Mouse (Mus musculus) kidney, embryonic 16.5 days (tissue): ENCODE measurements at regions not wholly inside any gene's neighbourhood (a gene's known extent, or its start where the extent isn't known, plus 50 kb on each side); places are given as distances from the start of the nearest gene placed in this dataset.
A peak's percentile ranks its signal among the peaks of the same experiment; 100 is the strongest.

Experiments
- ATAC-seq: fragments of 200-750 bp; cut with Nextera tagmentation; 2 replicates; pipeline ENCODE4 v1.8.0; 2017; ENCODE audit warnings: moderate TSS enrichment; ENCODE audit not compliant: low FRiP score, low TSS enrichment
- H3K27ac ChIP-seq: fragments of 300-500 bp; sonication (generic); 2 replicates; pipeline ENCODE4 v1.5.1; 2014; ENCODE audit warnings: low read length
- H3K27me3 ChIP-seq: fragments of 300-500 bp; sonication (generic); 2 replicates; pipeline ENCODE4 v1.6.1; 2014; ENCODE audit warnings: low read length, control low read depth, mixed read lengths; ENCODE audit not compliant: insufficient read depth
- H3K36me3 ChIP-seq: fragments of 300-500 bp; sonication (generic); 2 replicates; pipeline ENCODE4 v1.6.1; 2014; ENCODE audit warnings: low read length, control low read depth, mixed read lengths; ENCODE audit not compliant: insufficient read depth
- H3K4me1 ChIP-seq: fragments of 300-500 bp; sonication (generic); 2 replicates; pipeline ENCODE4 v1.6.1; 2014; ENCODE audit warnings: low read length, control low read depth, mixed read lengths; ENCODE audit not compliant: insufficient read depth
- H3K4me2 ChIP-seq: fragments of 300-500 bp; sonication (generic); replicated peaks from 2 replicates; pipeline ENCODE4 v1.6.1; 2014; ENCODE audit warnings: low read depth, low read length
- H3K4me3 ChIP-seq: fragments of 300-500 bp; sonication (generic); 2 replicates; pipeline ENCODE4 v1.5.1; 2014; ENCODE audit warnings: mild to moderate bottlenecking, low read length
- H3K9ac ChIP-seq: fragments of 300-500 bp; sonication (generic); replicated peaks from 2 replicates; pipeline ENCODE4 v1.6.1; 2014; ENCODE audit warnings: low read length
- H3K9me3 ChIP-seq: fragments of 300-500 bp; sonication (generic); 2 replicates; pipeline ENCODE4 v1.6.1; 2016; ENCODE audit warnings: low read length, control low read depth
- WGBS: fragments of 180-500 bp; shearing (Covaris S2); extraction: QIAGEN DNeasy Blood & Tissue Kit; methylation state at CpG from one replicate; pipeline ENCODE4 v1.1.7; 2014; 5-methylcytosine and 5-hydroxymethylcytosine counted together

DNA sequence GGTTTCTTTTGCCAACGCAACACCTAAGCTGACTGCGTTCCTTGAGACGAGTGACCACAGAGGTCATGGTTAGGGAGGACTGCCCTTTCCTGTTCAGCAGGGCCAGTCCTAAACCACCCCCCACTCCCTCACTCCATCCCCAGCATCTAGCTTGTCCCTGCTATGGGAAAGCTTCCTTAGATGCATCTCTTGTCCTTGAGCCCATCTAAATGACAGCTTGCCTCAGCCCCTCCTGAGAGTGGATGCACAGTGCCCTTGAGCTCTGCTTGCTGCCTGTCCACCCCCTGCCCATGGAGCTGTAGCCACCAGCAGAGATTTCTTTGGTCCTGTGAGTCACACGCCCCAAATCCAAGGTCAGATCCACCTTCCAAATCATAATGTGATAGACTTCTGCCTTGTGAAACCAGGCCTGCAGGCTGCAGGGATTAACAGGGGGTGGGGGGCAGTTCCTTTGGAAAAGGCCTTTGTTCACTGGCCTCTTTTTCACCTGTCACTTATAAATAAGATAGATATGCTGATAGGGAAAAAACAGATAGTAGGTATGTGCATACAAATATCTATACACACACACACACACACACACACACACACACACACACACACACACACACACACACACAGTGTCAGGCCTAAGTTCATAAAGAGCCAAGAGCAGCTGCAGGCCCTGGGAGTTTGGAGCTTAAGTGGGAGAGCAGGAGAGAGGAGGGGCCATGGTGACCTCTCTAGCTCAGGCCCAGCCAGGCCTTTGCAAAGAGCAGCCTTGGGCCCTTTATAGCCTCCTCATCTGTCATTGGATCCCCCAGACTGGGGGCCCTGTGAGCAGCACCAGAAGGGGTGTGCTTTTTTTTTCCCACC, 56.4 kb upstream of the Adra2c start:
- no peak overlapping the region for H3K9ac ChIP-seq
- H3K9me3 ChIP-seq = 0 out of 2 replicates have a peak, but pooled peaks cover 5% of the 10 kb centered on the region
- 0 out of 2 replicates have a peak, but pooled peaks have one; percentile 23 for ATAC-seq
- H3K4me2 ChIP-seq = no peak overlapping the region
- H3K36me3 ChIP-seq = no peaks in the 10 kb centered on the region
- H3K27ac ChIP-seq = no peak overlapping the region
- no peaks in the 10 kb centered on the region for H3K4me1 ChIP-seq
- 57% methylated on average over 4 of the region's 4 CpGs for WGBS
- H3K27me3 ChIP-seq = no peaks in the 10 kb centered on the region
- H3K4me3 ChIP-seq = no peak overlapping the region

DNA sequence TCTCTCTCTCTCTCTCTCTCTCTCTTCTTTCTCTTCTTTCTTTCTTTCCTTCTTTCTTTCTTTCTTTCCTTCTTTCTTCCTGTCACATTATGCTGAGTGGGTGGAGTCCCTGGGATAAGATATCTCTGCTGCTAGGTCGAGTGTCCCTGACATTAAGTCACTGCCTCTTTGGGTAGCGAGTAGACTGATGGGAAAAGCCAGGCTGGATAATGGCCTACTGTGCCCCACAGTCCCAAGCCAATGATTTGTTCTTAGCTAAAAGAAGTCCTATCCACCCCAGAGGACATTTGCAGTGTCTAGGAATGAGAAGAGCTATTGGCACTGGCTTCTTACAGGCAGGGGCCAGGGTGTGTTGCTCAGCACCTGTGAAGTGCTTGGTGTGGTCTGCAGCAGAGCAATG, 61.8 kb upstream of the Adra2c start:
- no peaks in the 10 kb centered on the region for H3K4me1 ChIP-seq
- H3K4me3 ChIP-seq = no peak overlapping the region
- no peaks in the 10 kb centered on the region for H3K27me3 ChIP-seq
- H3K4me2 ChIP-seq = no peak overlapping the region
- WGBS = 40% methylated on average over 2 of the region's 2 CpGs
- H3K27ac ChIP-seq = no peak overlapping the region
- no peak for ATAC-seq
- 0 out of 2 replicates have a peak, but pooled peaks cover 5% of the 10 kb centered on the region for H3K9me3 ChIP-seq
- H3K36me3 ChIP-seq = no peaks in the 10 kb centered on the region
- H3K9ac ChIP-seq = no peak overlapping the region

DNA sequence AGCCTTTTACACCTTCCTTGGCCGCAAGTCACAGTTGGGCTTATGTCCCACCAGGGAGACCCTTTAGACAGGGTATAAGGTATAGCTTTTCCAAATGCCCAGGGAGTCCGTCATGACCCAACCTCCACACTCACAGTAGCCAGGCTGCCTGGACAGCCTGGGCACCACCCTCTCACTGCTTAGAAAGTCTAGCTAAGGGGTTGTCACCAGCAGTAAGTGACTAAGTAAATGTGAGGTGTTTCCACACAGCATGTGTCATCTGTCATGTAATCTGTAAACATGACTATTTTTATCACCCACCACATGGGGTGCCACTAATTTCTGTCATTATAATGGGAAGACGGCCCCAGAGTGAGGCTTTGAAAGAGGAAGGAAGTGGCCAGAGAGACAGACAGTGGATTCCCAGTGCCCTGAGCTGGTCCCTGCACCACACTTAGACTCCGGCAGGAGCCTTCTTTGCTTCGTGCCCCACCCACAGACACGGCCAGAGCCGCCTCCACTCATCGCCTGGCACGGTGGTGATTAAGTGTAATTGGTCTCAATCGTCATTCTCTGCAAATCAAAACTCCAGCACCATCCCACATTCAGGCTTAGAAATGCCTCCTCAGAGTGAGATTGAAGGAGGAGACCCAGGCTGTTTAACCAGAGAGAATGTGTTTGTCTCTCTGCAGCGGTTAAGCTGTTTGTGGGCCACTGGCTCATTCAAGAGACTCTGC, 62.5 kb upstream of the Adra2c start:
- no peak overlapping the region for H3K4me3 ChIP-seq
- no peak for ATAC-seq
- H3K4me1 ChIP-seq = no peaks in the 10 kb centered on the region
- H3K36me3 ChIP-seq = no peaks in the 10 kb centered on the region
- no peak overlapping the region for H3K4me2 ChIP-seq
- no peak overlapping the region for H3K9ac ChIP-seq
- no peaks in the 10 kb centered on the region for H3K27me3 ChIP-seq
- 60% methylated on average over 11 of the region's 11 CpGs for WGBS
- H3K9me3 ChIP-seq = 0 out of 2 replicates have a peak, but pooled peaks cover 5% of the 10 kb centered on the region
- H3K27ac ChIP-seq = no peak overlapping the region

DNA sequence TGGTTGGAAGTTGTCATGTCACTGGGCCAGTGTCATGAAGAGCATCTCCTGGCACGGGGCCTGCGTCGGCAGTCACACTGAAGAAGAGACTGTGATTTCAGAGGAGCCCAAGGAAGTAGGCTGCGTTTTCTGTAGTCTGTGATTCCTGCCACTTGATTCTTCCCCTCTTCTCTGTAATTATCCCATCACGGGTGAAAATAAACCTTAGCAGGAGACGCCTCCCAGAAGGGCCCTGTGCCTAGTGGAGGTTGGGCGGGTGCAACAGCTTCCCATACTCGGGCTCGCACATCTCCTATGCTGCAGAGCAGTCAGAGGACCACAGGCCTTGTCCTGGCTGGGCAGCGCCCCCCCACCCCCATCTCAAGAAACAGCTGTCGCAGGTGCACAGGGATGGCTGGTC, 63.1 kb upstream of the Adra2c start:
- no peaks in the 10 kb centered on the region for H3K27me3 ChIP-seq
- 74% methylated on average over 11 of the region's 11 CpGs for WGBS
- no peak overlapping the region for H3K27ac ChIP-seq
- ATAC-seq = no peak
- 0 out of 2 replicates have a peak, but pooled peaks cover 5% of the 10 kb centered on the region for H3K9me3 ChIP-seq
- H3K36me3 ChIP-seq = no peaks in the 10 kb centered on the region
- no peak overlapping the region for H3K4me3 ChIP-seq
- H3K4me1 ChIP-seq = no peaks in the 10 kb centered on the region
- no peak overlapping the region for H3K9ac ChIP-seq
- H3K4me2 ChIP-seq = no peak overlapping the region

DNA sequence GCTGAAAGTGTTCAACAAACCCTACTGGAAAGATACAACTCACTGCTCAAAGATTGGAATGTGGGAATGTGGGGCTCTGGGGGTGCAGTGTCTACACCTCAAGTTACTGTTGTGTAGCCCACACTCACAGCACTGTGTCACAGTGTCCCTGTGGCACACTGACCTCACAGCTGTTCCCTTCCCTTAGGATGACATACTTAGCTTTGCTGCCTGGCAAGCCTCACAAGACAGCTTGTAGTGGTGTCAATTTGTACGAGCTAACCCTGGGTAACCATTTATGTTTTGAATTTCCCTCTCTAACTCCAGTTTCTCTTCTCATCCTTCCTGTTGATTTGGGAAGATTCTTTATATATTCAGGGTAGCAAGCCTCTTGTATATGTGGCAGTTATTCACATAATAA, 68.8 kb upstream of the Adra2c start:
- Histone ChIP-seq H3K27me3 (no peaks in the 10 kb centered on the region), H3K36me3 (no peaks in the 10 kb centered on the region), H3K4me1 (no peaks in the 10 kb centered on the region), H3K4me3 (no peak overlapping the region), H3K4me2 (no peak overlapping the region), H3K9ac (no peak overlapping the region), H3K9me3 (no peaks in the 10 kb centered on the region), H3K27ac (no peak overlapping the region)
- ATAC-seq = no peak
- 72% methylated on average over 1 of the region's 1 CpGs for WGBS

DNA sequence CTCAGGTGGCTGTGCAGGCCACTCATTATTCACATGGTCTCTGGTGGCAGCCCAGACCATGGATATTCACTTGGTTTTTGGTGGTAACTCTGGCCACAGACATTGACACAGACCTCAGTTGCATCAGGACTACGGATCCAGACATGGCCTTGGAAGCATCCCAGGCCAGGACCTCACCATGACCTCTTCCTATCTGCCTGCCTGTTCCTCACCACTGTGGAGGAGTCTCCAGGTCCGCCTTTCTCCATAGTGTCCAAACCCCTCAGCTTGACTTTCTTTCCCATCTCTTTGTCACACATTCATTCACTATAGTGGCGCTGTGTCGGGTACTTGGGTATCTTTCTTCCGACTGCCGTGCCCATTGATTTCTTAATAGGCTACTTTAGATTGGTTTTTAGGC, 74.1 kb upstream of the Adra2c start:
- Histone ChIP-seq H3K4me3 (no peak overlapping the region), H3K9ac (no peak overlapping the region), H3K27me3 (no peaks in the 10 kb centered on the region), H3K9me3 (no peaks in the 10 kb centered on the region), H3K4me1 (no peaks in the 10 kb centered on the region), H3K4me2 (no peak overlapping the region), H3K27ac (no peak overlapping the region), H3K36me3 (no peaks in the 10 kb centered on the region)
- ATAC-seq = no peak
- 95% methylated on average over 6 of the region's 6 CpGs for WGBS

DNA sequence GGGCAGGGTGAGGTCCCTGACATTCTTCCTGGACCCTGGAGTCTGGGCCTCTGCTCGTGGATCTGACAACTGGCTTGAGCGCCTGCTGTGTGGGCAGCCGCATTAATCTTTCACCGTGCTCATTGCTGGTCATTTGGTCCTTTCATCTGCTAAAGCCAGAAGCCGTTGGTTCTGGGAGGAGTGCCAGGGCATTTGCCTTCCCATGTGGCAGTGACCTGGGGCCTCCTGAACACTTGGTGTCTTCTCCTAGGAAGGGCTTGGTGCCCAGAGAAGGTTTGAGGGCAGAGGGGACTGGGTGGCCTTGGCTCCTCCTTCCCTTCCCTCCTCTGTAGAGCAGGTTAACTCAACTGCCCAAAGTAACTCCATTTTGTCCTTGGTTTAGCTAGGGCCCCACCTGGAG, 79.7 kb upstream of the Adra2c start:
- Histone ChIP-seq H3K4me3 (no peak overlapping the region), H3K4me1 (no peaks in the 10 kb centered on the region), H3K9me3 (no peaks in the 10 kb centered on the region), H3K27ac (no peak overlapping the region), H3K27me3 (no peaks in the 10 kb centered on the region), H3K36me3 (no peaks in the 10 kb centered on the region), H3K4me2 (no peak overlapping the region), H3K9ac (no peak overlapping the region)
- no peak for ATAC-seq
- 42% methylated on average over 5 of the region's 5 CpGs for WGBS

DNA sequence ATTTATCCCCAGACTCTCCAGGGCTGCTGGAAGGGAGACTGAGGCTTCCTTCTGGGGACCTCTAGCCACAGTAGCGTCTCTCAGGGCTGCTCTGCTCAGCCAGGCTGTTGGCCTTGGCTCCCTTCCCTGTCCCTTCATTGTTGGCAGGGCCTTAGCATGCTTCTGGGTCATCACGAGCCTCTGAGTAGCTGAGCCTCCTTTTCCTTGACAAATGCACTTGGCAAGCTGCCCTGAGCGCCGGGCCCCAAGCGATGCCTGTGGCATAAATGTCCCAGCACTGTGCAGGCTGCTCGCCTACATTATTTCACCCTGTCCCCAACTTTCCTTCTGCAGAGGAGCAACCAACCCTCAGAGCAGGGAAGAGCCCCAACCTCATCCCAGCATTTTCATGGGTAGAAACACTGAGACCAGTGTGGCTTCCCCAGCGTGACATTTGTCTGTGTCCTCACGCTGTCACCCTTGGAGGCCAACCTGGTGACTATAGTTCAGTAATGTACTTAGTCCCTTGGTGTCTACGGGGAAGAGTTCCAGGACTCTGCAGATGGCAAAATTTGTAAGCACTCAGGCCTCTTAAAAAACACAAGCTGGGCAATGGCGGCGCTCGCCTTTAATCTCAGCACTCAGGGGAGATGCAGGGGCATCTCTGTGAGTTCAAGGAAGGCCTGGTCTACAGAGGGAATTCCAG, 83.7 kb upstream of the Lrpap1 start:
- Histone ChIP-seq H3K4me3 (no peak overlapping the region), H3K9me3 (no peaks in the 10 kb centered on the region), H3K9ac (peak overlapping the region; percentile 29; the same call in 1 of the 2 replicates), H3K4me2 (no peak overlapping the region), H3K36me3 (no peaks in the 10 kb centered on the region), H3K27ac (no peak overlapping the region), H3K4me1 (0 out of 2 replicates have a peak, but pooled peaks cover 5% of the 10 kb centered on the region), H3K27me3 (no peaks in the 10 kb centered on the region)
- ATAC-seq = 0 out of 2 replicates have a peak, but pooled peaks have one; percentile 27
- 68% methylated on average over 12 of the region's 12 CpGs for WGBS

DNA sequence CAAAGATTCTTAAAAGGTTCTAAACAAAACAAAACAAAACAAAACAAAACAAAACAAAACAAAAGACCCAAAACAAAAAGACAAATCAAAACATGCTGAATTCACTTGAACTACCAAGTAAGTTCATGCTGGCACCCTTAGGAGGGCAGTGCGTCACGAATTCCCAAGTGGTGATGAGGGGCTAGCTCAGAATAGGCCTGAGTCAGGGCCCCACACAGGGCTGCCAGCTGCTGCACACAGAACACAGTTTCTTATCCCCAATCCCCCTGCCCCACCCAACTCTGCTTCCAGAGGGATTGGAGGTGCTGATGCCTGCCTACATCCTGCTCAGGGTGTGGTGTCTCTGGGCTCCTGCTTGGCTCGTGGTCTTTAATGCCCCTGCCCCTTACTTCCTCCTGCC, 80.3 kb upstream of the Lrpap1 start:
- Histone ChIP-seq H3K36me3 (no peaks in the 10 kb centered on the region), H3K27me3 (no peaks in the 10 kb centered on the region), H3K4me2 (no peak overlapping the region), H3K9me3 (no peaks in the 10 kb centered on the region), H3K9ac (no peak overlapping the region), H3K4me1 (0 out of 2 replicates have a peak, but pooled peaks cover 5% of the 10 kb centered on the region), H3K4me3 (no peak overlapping the region), H3K27ac (no peak overlapping the region)
- ATAC-seq = no peak
- 67% methylated on average over 3 of the region's 3 CpGs for WGBS
